Mouse (Mus musculus): ENCODE measurements around the gene Il1r2. TPM values are rescaled to one million over a fixed set of nuclear protein-coding genes. Genes with fewer than 3 reads are reported as not detected.

Gene Il1r2
- 0.48 and 0.53 TPM in 2 replicates for polyA plus RNA-seq (2016; fragmentation: Nextera tagmentation; extraction: Ambion mirVana)

DNA sequence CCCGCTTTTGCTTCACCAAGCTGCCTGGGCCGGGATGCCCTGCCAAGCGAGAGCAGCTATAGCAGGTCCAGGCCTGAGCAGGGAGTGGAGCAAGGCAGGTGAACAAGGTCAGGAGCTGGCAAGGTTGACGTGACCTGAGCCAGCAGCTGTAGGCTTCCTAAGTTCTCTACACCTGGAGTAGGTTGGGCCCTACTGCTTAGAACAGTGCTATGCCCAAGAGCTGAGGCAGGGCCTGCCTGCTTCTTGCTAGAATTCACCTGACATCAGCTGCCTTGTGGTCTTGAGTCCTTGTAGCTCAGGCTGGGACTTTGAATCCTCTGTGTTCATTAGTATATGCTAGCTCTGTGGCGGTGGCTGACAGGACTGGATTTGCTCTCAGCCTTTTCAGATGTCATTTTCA is at the start of gene Il1r2:
Gene Il1r2 (plus strand): TSS at position 301 of the 400 bp plus-strand sequence.
- H3K36me3 ChIP-seq: no peaks in the 10 kb centered on the region
- no peak within 1 kb of the TSS for H3K27ac ChIP-seq
- WGBS: 77% methylated on average over 5 of the region's 5 CpGs
- no peaks in the 10 kb centered on the region for H3K4me1 ChIP-seq
- no peak for DNase-seq (ENCODE audit: low spot score)
- no peaks in the 10 kb centered on the region for H3K27me3 ChIP-seq (ENCODE audit: insufficient read depth, poor library complexity, severe bottlenecking)
- no peaks in the 10 kb centered on the region for H3K9me3 ChIP-seq
- H3K4me3 ChIP-seq: no peak within 1 kb of the TSS

DNA sequence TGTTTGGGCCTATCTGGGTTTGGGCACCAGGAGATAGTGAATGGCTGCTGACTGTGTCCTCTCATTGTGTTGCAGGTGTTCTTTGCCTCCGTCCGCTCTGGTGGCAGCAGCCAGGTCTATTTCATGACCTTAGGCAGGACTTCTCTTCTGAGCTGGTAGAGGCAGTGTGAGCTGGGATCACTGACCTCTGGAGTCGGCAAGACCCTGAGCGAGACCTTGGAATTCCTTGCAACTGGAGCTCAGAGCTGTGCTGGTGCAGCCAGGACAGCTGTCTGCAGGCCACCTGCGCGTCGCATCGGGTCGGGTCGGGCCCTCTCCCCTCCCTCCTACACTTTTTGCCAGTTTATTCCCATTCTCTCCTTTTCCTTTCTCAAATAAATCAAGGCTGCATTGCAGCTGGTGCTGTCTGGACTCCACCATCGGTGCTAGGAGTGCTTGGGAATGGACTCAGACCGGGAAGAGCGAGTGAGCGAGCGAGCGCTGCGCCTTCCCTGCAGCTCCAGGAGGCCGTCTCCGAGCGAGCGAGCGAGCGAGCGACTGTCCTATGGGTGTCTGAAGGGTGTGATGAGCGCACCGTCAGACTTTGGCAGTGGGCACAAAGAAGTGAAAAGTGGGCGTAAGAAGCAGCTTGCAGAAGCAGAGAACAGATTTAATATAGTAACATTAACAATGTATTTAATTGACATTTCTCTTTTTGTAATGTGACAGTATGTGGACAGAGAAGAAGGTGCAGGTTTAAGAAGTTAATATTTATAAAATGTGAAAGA is 49.1 kb upstream of the Il1r2 start:
- Histone ChIP-seq H3K9me3 (no peaks in the 10 kb centered on the region), H3K4me3 (no peak overlapping the region), H3K36me3 (peaks cover 81% of the 10 kb centered on the region), H3K4me1 (no peaks in the 10 kb centered on the region), H3K27ac (no peak overlapping the region), H3K27me3 (ENCODE audit: insufficient read depth, poor library complexity, severe bottlenecking) (no peaks in the 10 kb centered on the region)
- DNase-seq (ENCODE audit: low spot score): no peak
- WGBS: 93% methylated on average over 27 of the region's 27 CpGs

DNA sequence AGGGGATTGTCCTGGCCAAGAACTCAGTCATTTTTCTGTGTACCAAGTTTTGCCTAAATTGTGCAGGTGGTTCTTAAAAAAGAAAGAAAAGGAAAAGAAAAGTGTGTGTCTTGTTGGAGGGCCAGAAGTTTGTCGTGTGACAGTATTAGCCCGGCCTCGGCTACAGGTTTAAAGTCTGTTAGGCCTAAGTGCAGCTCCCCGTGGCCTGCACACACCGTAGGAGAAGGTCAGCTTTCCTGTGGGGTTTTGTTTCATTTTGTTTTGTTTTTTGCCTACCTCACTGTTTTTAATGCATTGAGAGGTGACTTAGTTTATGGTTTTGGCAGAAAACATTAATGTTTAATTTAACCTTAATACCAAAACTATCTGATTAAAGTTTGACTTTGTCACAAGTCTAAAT is 48.5 kb upstream of the Il1r2 start:
- peaks cover 74% of the 10 kb centered on the region for H3K36me3 ChIP-seq
- 90% methylated on average over 5 of the region's 5 CpGs for WGBS

DNA sequence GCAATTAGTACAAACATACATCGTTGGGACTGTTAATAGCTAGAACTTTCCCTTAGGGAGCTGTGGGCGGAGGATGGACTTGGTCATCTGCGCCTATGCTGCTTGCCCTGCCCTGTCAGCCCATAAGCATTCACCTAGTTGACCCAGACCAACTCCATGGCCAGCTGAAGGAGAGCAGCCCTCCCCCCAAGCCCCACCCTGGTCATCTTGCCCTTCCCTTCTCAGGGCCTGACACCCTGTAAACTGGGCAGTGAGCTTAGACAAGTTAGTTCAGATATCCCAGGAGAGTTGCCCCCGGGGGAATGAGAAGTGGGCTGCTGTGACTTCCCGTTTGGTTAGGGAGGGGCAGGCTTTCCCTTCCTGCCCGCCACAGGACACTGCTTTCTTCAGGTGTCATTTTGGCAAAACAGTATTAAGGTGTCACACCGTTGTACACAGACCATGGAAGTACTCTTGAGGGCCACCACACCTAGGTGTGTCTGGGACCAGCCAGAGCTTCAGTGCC is 46.7 kb upstream of the Il1r2 start:
- Histone ChIP-seq H3K27ac (no peak overlapping the region), H3K4me3 (no peak overlapping the region), H3K27me3 (ENCODE audit: insufficient read depth, poor library complexity, severe bottlenecking) (no peaks in the 10 kb centered on the region), H3K36me3 (peaks cover 61% of the 10 kb centered on the region), H3K4me1 (no peaks in the 10 kb centered on the region), H3K9me3 (no peaks in the 10 kb centered on the region)
- DNase-seq (ENCODE audit: low spot score): no peak
- WGBS: 82% methylated on average over 7 of the region's 7 CpGs

More for the DNA sequence above, 48.5 kb upstream of the Il1r2 start:
- no peak overlapping the region for H3K27ac ChIP-seq
- no peak for DNase-seq (ENCODE audit: low spot score)
- H3K9me3 ChIP-seq: no peaks in the 10 kb centered on the region
- no peak overlapping the region for H3K4me3 ChIP-seq
- H3K27me3 ChIP-seq (ENCODE audit: insufficient read depth, poor library complexity, severe bottlenecking): no peaks in the 10 kb centered on the region
- H3K4me1 ChIP-seq: no peaks in the 10 kb centered on the region

DNA sequence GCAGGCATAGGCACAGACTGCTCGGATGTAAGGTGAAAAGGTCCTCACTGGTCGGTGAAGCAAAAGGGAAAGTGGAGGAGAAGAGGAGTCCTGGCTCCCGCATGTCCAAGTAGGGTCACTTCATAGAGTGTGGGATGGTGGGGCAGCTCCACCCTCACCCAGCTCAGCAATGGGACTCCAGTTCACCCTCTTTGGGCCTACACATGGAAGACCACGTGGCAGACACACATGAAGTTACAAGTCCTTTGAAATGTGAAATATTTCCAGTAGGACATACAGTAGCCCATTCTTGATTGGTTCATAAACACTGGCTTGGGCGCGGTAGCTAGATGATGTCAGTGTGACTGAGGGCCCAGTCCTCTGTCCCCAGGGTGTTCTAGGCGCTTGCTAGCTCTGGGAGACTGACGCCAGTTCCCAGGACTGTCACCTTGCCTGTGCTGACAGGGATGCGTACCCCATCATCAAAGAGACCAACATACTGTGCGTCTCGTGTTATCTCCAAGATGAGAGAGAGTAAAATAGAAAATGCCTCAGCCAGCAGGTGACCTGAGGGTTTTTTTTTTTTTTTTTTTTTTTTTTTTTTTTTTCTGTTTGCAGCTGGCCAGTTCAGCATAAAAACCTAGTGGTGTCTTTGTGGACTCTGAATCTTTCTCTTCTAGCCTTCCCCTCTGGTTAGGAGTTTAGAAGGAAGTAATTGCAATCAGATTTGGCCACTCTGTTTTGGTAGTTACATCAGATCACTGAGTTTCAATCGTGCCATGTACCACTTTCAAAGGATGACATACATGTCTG is 45.5 kb upstream of the Il1r2 start:
- Histone ChIP-seq H3K27ac (no peak overlapping the region; the same call in 1 of the 2 replicates), H3K36me3 (peaks cover 48% of the 10 kb centered on the region), H3K4me3 (no peak overlapping the region), H3K4me1 (0 out of 2 replicates have a peak, but pooled peaks cover 3% of the 10 kb centered on the region), H3K9me3 (no peaks in the 10 kb centered on the region), H3K27me3 (ENCODE audit: insufficient read depth, poor library complexity, severe bottlenecking) (no peaks in the 10 kb centered on the region)
- WGBS: 79% methylated on average over 12 of the region's 12 CpGs
- DNase-seq (ENCODE audit: low spot score): no peak

DNA sequence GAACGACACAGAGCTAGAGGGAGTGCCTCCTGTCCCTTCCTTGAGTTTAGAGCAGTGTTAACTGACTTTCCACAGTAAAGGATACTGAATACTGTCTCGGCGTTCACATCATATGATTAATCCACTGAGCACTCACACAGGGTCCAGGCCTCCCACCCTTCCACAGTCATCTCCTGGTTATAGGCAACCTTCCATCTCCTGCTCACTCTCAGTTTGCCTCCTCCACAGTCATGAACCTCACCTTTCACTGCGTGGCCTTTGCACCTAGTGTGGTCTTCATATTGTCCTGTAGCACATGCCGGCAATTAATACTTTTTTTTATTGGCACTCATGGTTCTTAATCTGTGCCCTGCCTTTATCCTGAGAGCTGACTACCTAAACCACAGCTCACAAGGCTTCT is 44.3 kb upstream of the Il1r2 start:
- H3K36me3 ChIP-seq: peaks cover 36% of the 10 kb centered on the region
- H3K9me3 ChIP-seq: no peaks in the 10 kb centered on the region
- no peak overlapping the region for H3K27ac ChIP-seq
- DNase-seq (ENCODE audit: low spot score): no peak
- no peak overlapping the region for H3K4me3 ChIP-seq
- no peaks in the 10 kb centered on the region for H3K27me3 ChIP-seq (ENCODE audit: insufficient read depth, poor library complexity, severe bottlenecking)
- peaks cover 9% of the 10 kb centered on the region; the same call in 1 of the 2 replicates for H3K4me1 ChIP-seq
- WGBS: 92% methylated on average over 5 of the region's 5 CpGs

DNA sequence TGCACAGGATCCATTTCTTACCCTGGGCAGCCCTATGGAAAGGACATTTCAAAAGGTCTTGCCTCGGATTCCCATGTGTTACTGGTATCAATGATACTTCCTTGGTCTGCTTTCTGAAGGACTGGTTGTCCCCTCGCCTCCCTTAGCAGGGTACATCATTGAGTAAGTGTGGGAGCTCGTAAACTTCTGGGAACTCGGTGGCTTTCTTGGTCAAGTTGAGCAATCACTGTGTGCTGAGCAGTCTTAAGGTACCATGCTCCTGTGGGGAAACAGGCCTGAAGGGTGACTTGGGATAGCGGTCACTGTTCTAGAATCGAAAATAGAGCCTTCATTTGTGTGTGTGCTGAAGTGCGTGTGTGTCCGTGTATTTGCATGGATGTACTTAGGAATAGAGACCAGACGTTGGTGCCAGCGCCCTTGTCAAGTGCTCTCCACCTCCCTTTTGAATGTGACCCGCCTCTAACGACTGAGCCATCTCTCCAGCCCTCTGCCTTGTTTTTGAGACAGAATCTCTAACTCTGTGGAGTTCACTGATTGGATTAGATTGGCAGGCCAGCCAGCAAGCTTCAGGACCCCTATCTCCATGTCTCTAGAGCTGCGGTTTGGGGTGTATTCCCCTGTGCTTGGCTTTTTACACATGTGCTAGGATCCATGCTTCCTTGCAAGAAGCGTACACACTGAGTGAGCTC is 43.4 kb upstream of the Il1r2 start:
- no peak overlapping the region for H3K27ac ChIP-seq
- 82% methylated on average over 14 of the region's 14 CpGs for WGBS
- peaks cover 9% of the 10 kb centered on the region; the same call in 1 of the 2 replicates for H3K4me1 ChIP-seq
- no peaks in the 10 kb centered on the region for H3K9me3 ChIP-seq
- H3K36me3 ChIP-seq: peaks cover 28% of the 10 kb centered on the region
- no peak overlapping the region for H3K4me3 ChIP-seq
- no peak for DNase-seq (ENCODE audit: low spot score)
- H3K27me3 ChIP-seq (ENCODE audit: insufficient read depth, poor library complexity, severe bottlenecking): no peaks in the 10 kb centered on the region

DNA sequence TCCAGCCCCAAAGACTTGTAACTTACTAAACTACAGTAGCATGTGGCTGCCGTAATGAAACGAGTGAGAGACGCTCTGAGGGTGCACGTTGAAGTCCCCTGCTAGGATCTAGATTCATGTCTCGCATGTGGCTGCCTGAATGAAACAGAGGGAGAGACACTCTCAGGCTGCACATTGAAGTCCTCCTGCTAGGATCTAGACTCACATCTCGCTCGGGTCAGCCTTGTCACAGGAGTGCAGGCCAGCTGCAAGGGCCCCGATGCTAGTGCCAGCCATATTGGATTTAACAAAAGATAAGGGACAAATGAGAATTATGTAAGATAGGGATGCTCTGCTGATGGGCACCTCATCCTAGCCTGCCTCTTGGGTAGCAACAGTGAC is 42.9 kb upstream of the Il1r2 start:
- Histone ChIP-seq H3K36me3 (peaks cover 23% of the 10 kb centered on the region), H3K4me3 (no peak overlapping the region), H3K4me1 (peaks cover 9% of the 10 kb centered on the region; the same call in 1 of the 2 replicates), H3K27me3 (ENCODE audit: insufficient read depth, poor library complexity, severe bottlenecking) (no peaks in the 10 kb centered on the region), H3K9me3 (no peaks in the 10 kb centered on the region), H3K27ac (no peak overlapping the region)
- 87% methylated on average over 8 of the region's 8 CpGs for WGBS
- DNase-seq (ENCODE audit: low spot score): no peak

DNA sequence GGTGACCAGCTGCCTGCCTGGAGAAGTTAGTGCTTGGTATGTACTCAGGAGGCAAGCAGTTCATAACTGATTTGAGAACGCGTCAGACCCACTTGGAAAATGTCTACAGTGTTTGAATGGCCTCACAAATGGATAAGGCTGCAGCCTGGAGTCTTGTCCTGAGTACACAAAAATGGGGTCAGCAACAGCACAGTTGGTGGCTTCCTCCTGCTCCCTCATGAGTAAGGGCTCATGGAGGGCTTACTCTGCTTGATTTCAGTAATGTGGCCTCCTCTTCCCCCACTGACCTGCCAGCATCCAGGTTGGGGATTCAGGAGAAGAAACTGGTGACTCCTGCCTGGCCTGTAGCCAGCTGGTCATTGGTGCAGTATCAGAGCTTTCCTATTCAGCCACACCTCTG is 42.3 kb upstream of the Il1r2 start:
- H3K4me3 ChIP-seq: no peak overlapping the region
- H3K36me3 ChIP-seq: peaks cover 17% of the 10 kb centered on the region
- no peaks in the 10 kb centered on the region for H3K9me3 ChIP-seq
- H3K27me3 ChIP-seq (ENCODE audit: insufficient read depth, poor library complexity, severe bottlenecking): no peaks in the 10 kb centered on the region
- no peak for DNase-seq (ENCODE audit: low spot score)
- H3K27ac ChIP-seq: no peak overlapping the region
- whole genome bisulfite sequencing: 85% methylated on average over 2 of the region's 2 CpGs
- peaks cover 9% of the 10 kb centered on the region; the same call in 1 of the 2 replicates for H3K4me1 ChIP-seq

DNA sequence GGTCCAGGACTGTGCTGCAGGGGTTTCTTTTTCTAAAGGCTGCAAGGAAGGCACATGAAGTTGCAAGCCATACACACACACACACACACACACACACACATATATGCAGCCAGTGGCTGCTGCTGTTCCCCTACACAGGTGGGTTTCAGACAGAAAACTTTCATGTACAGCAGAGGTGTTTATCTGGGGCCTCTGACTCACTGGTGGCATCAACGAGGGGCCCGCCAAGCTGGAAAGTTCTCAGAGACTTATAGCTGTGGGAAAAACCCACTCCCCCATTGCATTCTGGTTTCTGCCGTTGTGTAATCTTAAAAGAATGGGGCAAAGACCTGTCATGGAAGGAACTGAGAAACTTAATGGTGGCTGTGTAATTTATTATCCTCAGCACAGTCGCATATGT is 40.6 kb upstream of the Il1r2 start:
- 76% methylated on average over 4 of the region's 4 CpGs for WGBS
- Histone ChIP-seq H3K4me3 (no peak overlapping the region), H3K9me3 (no peaks in the 10 kb centered on the region), H3K27me3 (ENCODE audit: insufficient read depth, poor library complexity, severe bottlenecking) (no peaks in the 10 kb centered on the region), H3K4me1 (peaks cover 9% of the 10 kb centered on the region; the same call in 1 of the 2 replicates), H3K27ac (no peak overlapping the region), H3K36me3 (0 out of 2 replicates have a peak, but pooled peaks cover under 1% of the 10 kb centered on the region)
- no peak for DNase-seq (ENCODE audit: low spot score)

DNA sequence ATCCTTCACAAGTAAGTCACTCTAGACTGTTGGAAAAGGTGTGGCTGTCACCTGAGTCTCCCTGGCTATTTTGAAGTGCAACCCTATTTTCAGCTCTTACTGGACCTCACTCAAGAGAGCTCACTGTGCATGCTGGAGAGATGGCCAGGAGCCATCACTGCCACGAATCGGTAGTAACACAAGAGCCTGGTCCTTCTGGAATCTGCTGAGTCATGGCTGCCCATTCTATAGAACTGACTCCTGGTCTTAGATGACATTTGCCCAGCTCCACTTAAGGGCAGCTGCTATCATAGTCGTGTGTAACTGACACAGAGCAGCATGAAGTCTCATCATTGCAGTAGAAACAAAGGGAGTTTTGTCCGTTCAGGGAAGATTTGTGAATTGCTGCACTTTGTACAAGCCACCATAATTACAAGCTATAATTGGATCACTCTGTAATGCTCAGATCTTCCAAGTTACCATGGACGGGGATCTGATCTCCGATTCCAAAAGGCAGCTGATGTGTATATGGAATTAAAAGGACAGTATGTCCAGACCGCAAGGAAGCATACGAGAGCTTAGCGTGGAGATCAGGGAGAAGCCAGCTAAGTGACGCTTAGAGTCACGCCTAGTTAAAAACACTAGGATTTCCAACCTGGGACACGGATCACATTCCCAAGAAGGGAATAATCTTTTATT is 40.0 kb upstream of the Il1r2 start:
- Histone ChIP-seq H3K27ac (no peak overlapping the region), H3K4me1 (peaks cover 9% of the 10 kb centered on the region; the same call in 1 of the 2 replicates), H3K36me3 (no peaks in the 10 kb centered on the region), H3K27me3 (ENCODE audit: insufficient read depth, poor library complexity, severe bottlenecking) (no peaks in the 10 kb centered on the region), H3K4me3 (no peak overlapping the region), H3K9me3 (no peaks in the 10 kb centered on the region)
- WGBS: 72% methylated on average over 12 of the region's 12 CpGs
- no peak for DNase-seq (ENCODE audit: low spot score)

DNA sequence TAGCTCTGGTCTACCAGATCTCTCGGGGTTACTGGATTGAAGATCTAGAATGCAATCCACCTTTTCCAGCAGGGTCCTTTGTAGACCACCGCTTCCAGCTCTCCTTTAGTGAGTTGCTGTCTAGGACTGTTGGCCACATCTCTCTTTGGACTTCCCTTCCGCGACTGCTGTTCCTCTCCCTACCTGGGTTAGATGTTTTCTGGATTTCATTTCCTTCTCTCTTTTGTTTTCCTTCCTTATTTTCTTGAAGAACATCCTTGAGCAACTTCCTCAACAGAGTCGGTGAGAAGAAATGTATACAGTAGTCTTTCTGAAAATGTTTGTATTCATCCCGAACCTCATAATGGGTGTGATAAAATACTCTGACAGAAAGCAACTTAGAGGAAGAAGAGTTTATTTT is 36.0 kb upstream of the Il1r2 start:
- Histone ChIP-seq H3K36me3 (no peaks in the 10 kb centered on the region), H3K27ac (no peak overlapping the region), H3K9me3 (no peaks in the 10 kb centered on the region), H3K4me1 (peaks cover 9% of the 10 kb centered on the region; the same call in 1 of the 2 replicates), H3K4me3 (no peak overlapping the region), H3K27me3 (ENCODE audit: insufficient read depth, poor library complexity, severe bottlenecking) (no peaks in the 10 kb centered on the region)
- DNase-seq (ENCODE audit: low spot score): no peak
- WGBS: 86% methylated on average over 6 of the region's 6 CpGs

All from heart, embryonic 10.5 days (tissue).